In the genomic region with DNA sequence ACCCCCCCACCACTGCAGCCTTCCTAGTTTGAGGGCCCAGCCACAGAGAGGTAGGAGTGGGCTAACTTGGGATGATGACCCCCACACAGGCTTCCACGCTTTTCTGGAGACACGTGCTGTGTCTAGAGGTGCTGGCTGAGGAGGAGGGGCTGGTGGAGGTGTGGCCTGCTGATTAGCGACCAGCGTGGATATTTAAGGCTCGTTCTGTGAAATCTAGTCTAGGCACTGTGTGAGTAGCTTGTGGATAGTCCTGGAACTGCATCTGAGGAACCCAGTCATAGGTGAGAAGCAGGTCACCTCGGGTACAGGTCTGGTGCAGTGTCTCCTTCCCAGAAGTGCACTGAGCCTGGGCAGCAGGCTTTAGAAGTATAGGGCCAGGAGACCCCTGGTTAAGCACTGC, we compare ENCODE assay signal across 18 mouse cellular contexts. TPM values are rescaled to one million over a fixed set of nuclear protein-coding genes. Genes with fewer than 3 reads are reported as not detected.
DNase-seq lines count a peak whose midpoint lies in the region; ATAC-seq lines count a peak whose summit lies in the region.
"Had no signal": no experiment of that assay in that cellular context is flagged by ENCODE, and none has a peak within 500 bp of the region (broad histone marks: within the 10 kb centered on the region; RNA-seq: fewer than 3 reads in every experiment).

No protein-coding gene starts in this region.

- peak overlapping the region; percentile 46; the same call in 1 of the 2 replicates for H3K9ac ChIP-seq in heart, embryonic 12.5 days
- no peak overlapping the region for H3K9ac ChIP-seq in limb, embryonic 12.5 days (replicated peaks)
- H3K9ac ChIP-seq in limb, embryonic 15.5 days: no peak overlapping the region
- H3K9ac ChIP-seq: embryonic facial prominence, embryonic 15.5 days; hindbrain, embryonic 12.5 days; neural tube, embryonic 13.5 days had no signal

- intact Hi-C loops in heart, postnatal 36 days (cut with DNase I): no loop called here

- H3K36me3 ChIP-seq in heart, embryonic 12.5 days: peaks cover 53% of the 10 kb centered on the region
- H3K36me3 ChIP-seq in limb, embryonic 12.5 days: no peaks in the 10 kb centered on the region
- no peaks in the 10 kb centered on the region for H3K36me3 ChIP-seq in limb, embryonic 10.5 days
- no peaks in the 10 kb centered on the region for H3K36me3 ChIP-seq in limb, embryonic 15.5 days
- H3K36me3 ChIP-seq: embryonic facial prominence, embryonic 15.5 days; hindbrain, embryonic 12.5 days; neural tube, embryonic 13.5 days had no signal

- H3K4me1 ChIP-seq in heart, embryonic 12.5 days (replicated peaks): peaks cover 53% of the 10 kb centered on the region
- peaks cover 19% of the 10 kb centered on the region for H3K4me1 ChIP-seq in limb, embryonic 12.5 days (replicated peaks)
- H3K4me1 ChIP-seq in limb, embryonic 10.5 days: peaks cover 20% of the 10 kb centered on the region
- peaks cover 48% of the 10 kb centered on the region for H3K4me1 ChIP-seq in limb, embryonic 15.5 days

- no peak overlapping the region for H3K4me2 ChIP-seq in heart, embryonic 12.5 days
- H3K4me2 ChIP-seq in limb, embryonic 12.5 days: no peak overlapping the region
- no peak overlapping the region for H3K4me2 ChIP-seq in limb, embryonic 15.5 days
- H3K4me2 ChIP-seq: embryonic facial prominence, embryonic 15.5 days; hindbrain, embryonic 12.5 days; neural tube, embryonic 13.5 days had no signal

- no peak overlapping the region for H3K4me3 ChIP-seq in heart, embryonic 12.5 days
- no peak overlapping the region for H3K4me3 ChIP-seq in limb, embryonic 12.5 days (replicated peaks)
- H3K4me3 ChIP-seq in limb, embryonic 10.5 days: no peak overlapping the region
- no peak overlapping the region for H3K4me3 ChIP-seq in limb, embryonic 15.5 days
- H3K4me3 ChIP-seq: embryonic facial prominence, embryonic 15.5 days; hindbrain, embryonic 12.5 days; neural tube, embryonic 13.5 days had no signal

- peak overlapping the region; percentile 45 for H3K27ac ChIP-seq in heart, embryonic 12.5 days (ENCODE audit: poor library complexity, severe bottlenecking)
- peak overlapping the region; percentile 2; the same call in 1 of the 2 replicates for H3K27ac ChIP-seq in limb, embryonic 12.5 days
- no peak overlapping the region for H3K27ac ChIP-seq in limb, embryonic 10.5 days
- 0 out of 2 replicates have a peak overlapping the region, but pooled peaks have one; percentile 17 for H3K27ac ChIP-seq in limb, embryonic 15.5 days
- H3K27ac ChIP-seq: embryonic facial prominence, embryonic 15.5 days; hindbrain, embryonic 12.5 days; neural tube, embryonic 13.5 days had no signal

- no peak for ATAC-seq in heart, embryonic 12.5 days (ENCODE audit: insufficient number of reproducible peaks, low FRiP score)
- ATAC-seq in limb, embryonic 12.5 days (ENCODE audit: insufficient number of reproducible peaks, insufficient read depth, low FRiP score, low TSS enrichment, low read depth): no peak
- no peak for ATAC-seq in limb, embryonic 15.5 days (ENCODE audit: insufficient number of reproducible peaks, low FRiP score, low TSS enrichment, low read depth)
- ATAC-seq in inflammation-experienced regulatory T-cells, adult 6 months: no peak

- no peaks in the 10 kb centered on the region for H3K9me3 ChIP-seq in heart, embryonic 12.5 days (replicated peaks)
- H3K9me3 ChIP-seq in limb, embryonic 12.5 days: no peaks in the 10 kb centered on the region
- no peaks in the 10 kb centered on the region for H3K9me3 ChIP-seq in limb, embryonic 10.5 days (replicated peaks)
- no peaks in the 10 kb centered on the region for H3K9me3 ChIP-seq in limb, embryonic 15.5 days
- H3K9me3 ChIP-seq: embryonic facial prominence, embryonic 15.5 days; G1E; hindbrain, embryonic 12.5 days; neural tube, embryonic 13.5 days had no signal

- no peak for DNase-seq in heart, postnatal 36 days
- DNase-seq in limb, embryonic 10.5 days (ENCODE audit: low spot score): no peak
- DNase-seq in R1 (ENCODE audit: low read depth, low spot score): peak; percentile 28
- DNase-seq in right cerebral cortex, adult 18-20 months: no peak
- DNase-seq: adrenal gland, postnatal 14 days; B cell, adult 2 months; cerebellum, adult 2 months; kidney, adult 18-20 months; right cerebral cortex, postnatal 4 days; thymus, adult 18-20 months had no signal

- 28% methylated on average over 6 of the region's 6 CpGs for WGBS in heart, embryonic 12.5 days
- 45% methylated on average over 6 of the region's 6 CpGs for WGBS in limb, embryonic 12.5 days
- WGBS in limb, embryonic 10.5 days: 44% methylated on average over 6 of the region's 6 CpGs
- 42% methylated on average over 6 of the region's 6 CpGs for WGBS in limb, embryonic 15.5 days

- H3K27me3 ChIP-seq in heart, embryonic 12.5 days (replicated peaks): no peaks in the 10 kb centered on the region
- no peaks in the 10 kb centered on the region for H3K27me3 ChIP-seq in limb, embryonic 12.5 days
- no peaks in the 10 kb centered on the region for H3K27me3 ChIP-seq in limb, embryonic 10.5 days (ENCODE audit: low read depth, poor library complexity, severe bottlenecking)
- H3K27me3 ChIP-seq in limb, embryonic 15.5 days: no peaks in the 10 kb centered on the region
- H3K27me3 ChIP-seq: embryonic facial prominence, embryonic 15.5 days; hindbrain, embryonic 12.5 days; neural tube, embryonic 13.5 days had no signal

RNA-seq across cellular contexts. Expression of a gene that starts 29.6 kb away (rescaled TPM):
- 227 and 231 TPM in 2 replicates for polyA plus RNA-seq in heart, embryonic 12.5 days (2016; fragmentation: Nextera tagmentation; extraction: Ambion mirVana)
- total RNA-seq in heart, postnatal 36 days (2021): 100 to 1,000 TPM; 237 to 310 TPM
- 2.6 and 3.4 TPM in 2 replicates for polyA plus RNA-seq in limb, embryonic 12.5 days (2016; fragmentation: Nextera tagmentation; extraction: Ambion mirVana)
- 3.7 and 5.5 TPM in 2 replicates for polyA plus RNA-seq in limb, embryonic 10.5 days (2016; fragmentation: Nextera tagmentation; extraction: Ambion mirVana)
- 13.3 and 18.1 TPM in 2 replicates for polyA plus RNA-seq in limb, embryonic 15.5 days (2015; fragmentation: Nextera tagmentation; extraction: Ambion mirVana)
- 1 to 10 TPM; 1.2 to 2.6 (median 2.1) TPM for polyA plus RNA-seq in inflammation-experienced regulatory T-cells, adult 6 months (2017; shearing (Covaris generic))

Comparison
In these comparisons a context has a peak if more than half of its experiments do, and no peak if none do; other contexts are left out.
1. RNA of a gene that starts 29.6 kb away (polyA plus RNA-seq): 227 to 231 TPM in heart, embryonic 12.5 days; 13.3 to 18.1 TPM in limb, embryonic 15.5 days, 3.7 to 5.5 TPM in limb, embryonic 10.5 days, 2.6 to 3.4 TPM in limb, embryonic 12.5 days and 1.2 to 2.6 TPM in inflammation-experienced regulatory T-cells, adult 6 months; every median in the first group is over 10 times any median in the second.